Mouse (Mus musculus): ENCODE data around the gene Eif2b3. TPM values are rescaled to one million over a fixed set of nuclear protein-coding genes. Genes with fewer than 3 reads are reported as not detected.

The Eif2b3 gene
- polyA plus RNA-seq, 1 experiment from 2014 or later = 53.2 TPM

- peaks cover 10% of the 10 kb centered on the region for H3K36me3 ChIP-seq (ENCODE audit: control insufficient read depth, insufficient read depth, low read length)
- ATAC-seq (ENCODE audit: low FRiP score, low TSS enrichment) = no peak
- no peaks in the 10 kb centered on the region for H3K27me3 ChIP-seq (ENCODE audit: control insufficient read depth, insufficient read depth, low read length)
- peak overlapping the region; percentile 63 for H3K9ac ChIP-seq (ENCODE audit: low read depth, low read length)
- H3K4me2 ChIP-seq (replicated peaks; ENCODE audit: low read depth, low read length) = peak overlapping the region; percentile 87
- H3K9me3 ChIP-seq (ENCODE audit: control insufficient read depth, low read length) = no peaks in the 10 kb centered on the region
- peaks cover 29% of the 10 kb centered on the region for H3K4me1 ChIP-seq (ENCODE audit: control insufficient read depth, insufficient read depth, low read length)
- H3K27ac ChIP-seq (ENCODE audit: low read depth, low read length) = peak overlapping the region; percentile 69
- 9% methylated on average over 5 of the region's 5 CpGs for WGBS
- peak overlapping the region; percentile 59 for H3K4me3 ChIP-seq (ENCODE audit: low read length)
Observed at GRCm38 (mm10) chr4:117096666-117097065, 77.5 kb downstream of the Eif2b3 start.

- Histone ChIP-seq H3K27me3 (ENCODE audit: control insufficient read depth, insufficient read depth, low read length) (no peaks in the 10 kb centered on the region), H3K4me3 (ENCODE audit: low read length) (no peak overlapping the region), H3K27ac (ENCODE audit: low read depth, low read length) (peak overlapping the region; percentile 26; the same call in 1 of the 2 replicates), H3K4me1 (ENCODE audit: control insufficient read depth, insufficient read depth, low read length) (peaks cover 29% of the 10 kb centered on the region), H3K36me3 (ENCODE audit: control insufficient read depth, insufficient read depth, low read length) (peaks cover 10% of the 10 kb centered on the region), H3K9ac (ENCODE audit: low read depth, low read length) (no peak overlapping the region), H3K4me2 (replicated peaks; ENCODE audit: low read depth, low read length) (peak overlapping the region; percentile 87; the same call in 1 of the 2 replicates), H3K9me3 (ENCODE audit: control insufficient read depth, low read length) (no peaks in the 10 kb centered on the region)
- no peak for ATAC-seq (ENCODE audit: low FRiP score, low TSS enrichment)
- 58% methylated on average over 8 of the region's 8 CpGs for WGBS
Observed at GRCm38 (mm10) chr4:117097969-117098763, 79.0 kb downstream of the Eif2b3 start.

DNA sequence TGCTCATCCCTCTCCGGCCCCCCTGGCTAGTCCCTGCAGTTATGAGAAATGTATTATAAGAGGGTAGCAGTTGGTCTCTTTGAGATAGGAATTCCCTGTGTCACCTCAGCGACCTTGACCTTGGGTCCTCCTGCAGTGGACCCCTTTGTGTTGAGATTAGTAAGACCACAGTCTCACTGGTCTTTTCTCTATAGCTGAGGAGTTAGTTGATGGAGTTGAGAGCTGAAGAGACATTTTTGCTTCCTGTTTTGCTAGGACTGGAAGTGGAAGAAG lies 79.5 kb downstream of the Eif2b3 start:
- Histone ChIP-seq H3K4me3 (ENCODE audit: low read length) (no peak overlapping the region), H3K9me3 (ENCODE audit: control insufficient read depth, low read length) (no peaks in the 10 kb centered on the region), H3K4me2 (replicated peaks; ENCODE audit: low read depth, low read length) (no peak overlapping the region), H3K9ac (ENCODE audit: low read depth, low read length) (no peak overlapping the region), H3K27me3 (ENCODE audit: control insufficient read depth, insufficient read depth, low read length) (no peaks in the 10 kb centered on the region), H3K36me3 (ENCODE audit: control insufficient read depth, insufficient read depth, low read length) (peaks cover 10% of the 10 kb centered on the region), H3K27ac (ENCODE audit: low read depth, low read length) (peak overlapping the region; percentile 26; the same call in 1 of the 2 replicates), H3K4me1 (ENCODE audit: control insufficient read depth, insufficient read depth, low read length) (peaks cover 29% of the 10 kb centered on the region)
- no peak for ATAC-seq (ENCODE audit: low FRiP score, low TSS enrichment)
- 89% methylated on average over 2 of the region's 2 CpGs for WGBS

GRCm38 (mm10) chr4:117100036-117100435 lies 80.8 kb downstream of the Eif2b3 start:
- H3K4me2 ChIP-seq (replicated peaks; ENCODE audit: low read depth, low read length) = no peak overlapping the region
- no peak for ATAC-seq (ENCODE audit: low FRiP score, low TSS enrichment)
- peaks cover 34% of the 10 kb centered on the region for H3K4me1 ChIP-seq (ENCODE audit: control insufficient read depth, insufficient read depth, low read length)
- H3K27me3 ChIP-seq (ENCODE audit: control insufficient read depth, insufficient read depth, low read length) = no peaks in the 10 kb centered on the region
- H3K27ac ChIP-seq (ENCODE audit: low read depth, low read length) = no peak overlapping the region
- H3K36me3 ChIP-seq (ENCODE audit: control insufficient read depth, insufficient read depth, low read length) = peaks cover 10% of the 10 kb centered on the region
- H3K9me3 ChIP-seq (ENCODE audit: control insufficient read depth, low read length) = no peaks in the 10 kb centered on the region
- no peak overlapping the region for H3K4me3 ChIP-seq (ENCODE audit: low read length)
- no peak overlapping the region for H3K9ac ChIP-seq (ENCODE audit: low read depth, low read length)
- WGBS = 81% methylated on average over 4 of the region's 4 CpGs

DNA sequence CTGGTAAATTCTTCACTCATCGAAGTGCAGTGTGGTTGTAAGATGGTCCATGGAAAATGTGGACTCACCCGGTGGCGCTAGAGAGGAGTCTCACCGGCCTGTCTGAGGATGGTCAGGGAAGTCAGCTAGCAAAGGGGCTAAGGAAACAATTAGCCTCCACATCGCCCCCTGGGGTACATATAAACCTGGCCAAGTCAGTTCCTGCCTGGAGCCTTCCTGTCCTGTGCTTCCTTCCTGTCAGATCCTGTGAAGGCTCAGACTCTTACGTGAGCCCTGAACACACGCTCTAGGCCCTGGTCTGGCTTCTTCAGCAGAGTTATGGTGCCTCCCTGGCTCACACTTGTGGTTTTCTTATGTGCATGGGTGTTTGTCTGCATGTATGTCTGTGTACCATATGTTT lies 82.0 kb downstream of the Eif2b3 start:
- H3K27ac ChIP-seq (ENCODE audit: low read depth, low read length) = no peak overlapping the region
- peaks cover 33% of the 10 kb centered on the region for H3K4me1 ChIP-seq (ENCODE audit: control insufficient read depth, insufficient read depth, low read length)
- H3K4me3 ChIP-seq (ENCODE audit: low read length) = no peak overlapping the region
- no peaks in the 10 kb centered on the region for H3K9me3 ChIP-seq (ENCODE audit: control insufficient read depth, low read length)
- no peak for ATAC-seq (ENCODE audit: low FRiP score, low TSS enrichment)
- WGBS = 53% methylated on average over 7 of the region's 7 CpGs
- no peak overlapping the region for H3K9ac ChIP-seq (ENCODE audit: low read depth, low read length)
- H3K27me3 ChIP-seq (ENCODE audit: control insufficient read depth, insufficient read depth, low read length) = no peaks in the 10 kb centered on the region
- H3K36me3 ChIP-seq (ENCODE audit: control insufficient read depth, insufficient read depth, low read length) = peaks cover 13% of the 10 kb centered on the region
- H3K4me2 ChIP-seq (replicated peaks; ENCODE audit: low read depth, low read length) = no peak overlapping the region

DNA sequence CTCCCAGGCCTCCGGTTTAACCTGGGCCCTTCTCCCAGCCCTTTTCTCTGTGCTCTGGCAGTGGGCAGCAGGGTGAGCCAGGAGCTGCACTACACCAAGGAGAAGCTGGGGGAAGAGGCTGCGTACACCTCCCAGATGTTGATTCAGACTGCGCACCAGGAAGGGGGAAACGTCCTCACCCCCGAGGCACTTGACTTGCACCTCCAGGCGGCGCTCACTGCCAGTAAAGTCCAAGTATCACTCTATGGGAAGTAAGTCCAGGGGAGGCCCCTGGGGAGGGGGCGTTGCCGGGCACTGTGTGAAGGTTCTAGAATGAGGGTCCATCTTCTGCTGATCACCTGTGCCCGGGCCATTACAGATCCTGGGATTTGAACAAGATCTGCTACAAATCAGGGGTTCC lies 85.5 kb downstream of the Eif2b3 start:
- peaks cover 14% of the 10 kb centered on the region; the same call in 1 of the 2 replicates for H3K4me1 ChIP-seq (ENCODE audit: control insufficient read depth, insufficient read depth, low read length)
- no peak for ATAC-seq (ENCODE audit: low FRiP score, low TSS enrichment)
- peaks cover 38% of the 10 kb centered on the region for H3K36me3 ChIP-seq (ENCODE audit: control insufficient read depth, insufficient read depth, low read length)
- H3K4me2 ChIP-seq (replicated peaks; ENCODE audit: low read depth, low read length) = no peak overlapping the region
- no peaks in the 10 kb centered on the region for H3K9me3 ChIP-seq (ENCODE audit: control insufficient read depth, low read length)
- H3K9ac ChIP-seq (ENCODE audit: low read depth, low read length) = no peak overlapping the region
- no peak overlapping the region for H3K27ac ChIP-seq (ENCODE audit: low read depth, low read length)
- WGBS = 82% methylated on average over 10 of the region's 10 CpGs
- H3K27me3 ChIP-seq (ENCODE audit: control insufficient read depth, insufficient read depth, low read length) = no peaks in the 10 kb centered on the region
- no peak overlapping the region for H3K4me3 ChIP-seq (ENCODE audit: low read length)

DNA sequence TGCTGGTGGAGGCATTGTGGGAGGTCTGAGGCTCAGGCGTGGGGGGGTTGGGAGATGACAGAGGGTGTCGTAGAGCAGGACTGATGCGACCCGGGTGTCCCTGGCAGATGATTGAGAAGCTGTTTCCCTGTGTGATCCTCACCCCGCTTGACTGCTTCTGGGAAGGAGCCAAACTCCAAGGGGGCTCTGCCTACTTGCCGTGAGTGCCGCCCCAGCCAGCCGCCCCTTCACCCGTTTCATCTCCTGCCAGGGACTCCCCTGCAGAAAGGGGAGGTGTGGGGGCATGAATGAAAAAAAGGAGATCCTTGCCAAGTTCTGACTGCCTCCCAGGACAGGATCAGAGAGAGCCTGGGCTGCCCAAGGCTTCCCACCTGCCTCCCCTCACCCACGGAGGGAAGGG lies 85.9 kb downstream of the Eif2b3 start:
- Histone ChIP-seq H3K36me3 (ENCODE audit: control insufficient read depth, insufficient read depth, low read length) (peaks cover 39% of the 10 kb centered on the region), H3K27ac (ENCODE audit: low read depth, low read length) (no peak overlapping the region), H3K4me3 (ENCODE audit: low read length) (no peak overlapping the region), H3K9ac (ENCODE audit: low read depth, low read length) (no peak overlapping the region), H3K27me3 (ENCODE audit: control insufficient read depth, insufficient read depth, low read length) (no peaks in the 10 kb centered on the region), H3K4me2 (replicated peaks; ENCODE audit: low read depth, low read length) (no peak overlapping the region), H3K4me1 (ENCODE audit: control insufficient read depth, insufficient read depth, low read length) (peaks cover 14% of the 10 kb centered on the region; the same call in 1 of the 2 replicates), H3K9me3 (ENCODE audit: control insufficient read depth, low read length) (no peaks in the 10 kb centered on the region)
- no peak for ATAC-seq (ENCODE audit: low FRiP score, low TSS enrichment)
- WGBS = 51% methylated on average over 10 of the region's 10 CpGs

DNA sequence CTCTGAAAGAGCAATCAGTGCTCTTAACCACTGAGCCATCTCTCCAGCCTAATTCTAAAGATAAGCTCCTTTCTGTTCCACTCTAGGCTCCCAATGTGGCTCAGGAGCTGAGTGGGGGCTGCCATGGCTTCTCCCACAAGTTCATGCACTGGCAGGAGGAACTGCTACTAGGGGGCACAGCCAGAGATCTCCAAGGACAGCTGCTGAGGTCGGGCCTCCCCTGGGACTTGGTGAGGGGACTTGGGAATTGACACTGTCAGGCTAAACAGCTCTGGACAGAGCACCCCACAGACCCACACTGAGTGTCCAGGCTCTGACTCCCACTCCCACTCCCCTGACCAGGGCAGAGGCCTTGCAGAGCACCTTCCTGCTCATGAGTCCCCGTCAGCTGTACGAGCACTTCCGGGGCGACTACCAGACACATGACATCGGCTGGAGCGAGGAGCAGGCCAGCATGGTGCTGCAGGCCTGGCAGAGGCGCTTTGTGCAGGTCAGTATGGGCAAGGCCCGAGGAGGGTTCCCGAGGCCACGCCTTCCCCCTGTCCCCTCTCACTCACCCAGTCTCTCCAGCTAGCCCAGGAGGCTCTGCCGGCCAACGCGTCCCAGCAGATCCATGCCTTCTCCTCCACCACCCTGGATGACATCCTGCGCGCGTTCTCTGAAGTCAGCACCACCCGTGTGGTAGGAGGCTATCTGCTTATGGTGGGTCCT lies 88.8 kb downstream of the Eif2b3 start:
- Histone ChIP-seq H3K4me3 (ENCODE audit: low read length) (no peak overlapping the region), H3K27me3 (ENCODE audit: control insufficient read depth, insufficient read depth, low read length) (no peaks in the 10 kb centered on the region), H3K4me2 (replicated peaks; ENCODE audit: low read depth, low read length) (no peak overlapping the region), H3K9me3 (ENCODE audit: control insufficient read depth, low read length) (no peaks in the 10 kb centered on the region), H3K9ac (ENCODE audit: low read depth, low read length) (no peak overlapping the region), H3K4me1 (ENCODE audit: control insufficient read depth, insufficient read depth, low read length) (peaks cover 14% of the 10 kb centered on the region; the same call in 1 of the 2 replicates), H3K27ac (ENCODE audit: low read depth, low read length) (no peak overlapping the region), H3K36me3 (ENCODE audit: control insufficient read depth, insufficient read depth, low read length) (peaks cover 53% of the 10 kb centered on the region)
- WGBS = 91% methylated on average over 18 of the region's 18 CpGs
- no peak for ATAC-seq (ENCODE audit: low FRiP score, low TSS enrichment)

GRCm38 (mm10) chr4:117108524-117108849 lies 89.3 kb downstream of the Eif2b3 start:
- Histone ChIP-seq H3K27me3 (ENCODE audit: control insufficient read depth, insufficient read depth, low read length) (no peaks in the 10 kb centered on the region), H3K9me3 (ENCODE audit: control insufficient read depth, low read length) (no peaks in the 10 kb centered on the region), H3K36me3 (ENCODE audit: control insufficient read depth, insufficient read depth, low read length) (peaks cover 53% of the 10 kb centered on the region), H3K4me1 (ENCODE audit: control insufficient read depth, insufficient read depth, low read length) (peaks cover 14% of the 10 kb centered on the region; the same call in 1 of the 2 replicates), H3K4me2 (replicated peaks; ENCODE audit: low read depth, low read length) (no peak overlapping the region), H3K4me3 (ENCODE audit: low read length) (no peak overlapping the region), H3K9ac (ENCODE audit: low read depth, low read length) (no peak overlapping the region), H3K27ac (ENCODE audit: low read depth, low read length) (no peak overlapping the region)
- no peak for ATAC-seq (ENCODE audit: low FRiP score, low TSS enrichment)
- 96% methylated on average over 6 of the region's 6 CpGs for WGBS

Data from kidney, embryonic 14.5 days (tissue).